Mouse (Mus musculus): ENCODE measurements around the gene Gm17783. TPM values are rescaled to one million over a fixed set of nuclear protein-coding genes. Genes with fewer than 3 reads are reported as not detected.
"Not testable (repeated sequence)": the region's sequence is repeated elsewhere in the genome, so short reads cannot be mapped to it uniquely, and the experiment has no call there.

Gene Gm17783
- polyA plus RNA-seq, 1 experiment: not detected

GRCm38 (mm10) chr16:45544341-45544740, 12.5 kb upstream of the Gm17783 start:
- H3K9me3 ChIP-seq (replicated peaks; ENCODE audit: control insufficient read depth, insufficient read depth, low read length, poor library complexity, severe bottlenecking): no peaks in the 10 kb centered on the region
- no peaks in the 10 kb centered on the region for H3K4me1 ChIP-seq (ENCODE audit: control insufficient read depth, insufficient read depth, low read length)
- H3K27ac ChIP-seq (ENCODE audit: insufficient read depth, low read length): no peak overlapping the region
- TF ChIP-seq CTCF (IDR thresholded peaks at IDR 0.05; ENCODE audit: low read depth, low read length): no peak
- no peak for TF ChIP-seq POLR2A (IDR thresholded peaks at IDR 0.05; ENCODE audit: insufficient read depth, low read length)
- H3K9ac ChIP-seq (ENCODE audit: low read depth, poor library complexity, severe bottlenecking): no peak overlapping the region
- no peaks in the 10 kb centered on the region for H3K27me3 ChIP-seq (ENCODE audit: control insufficient read depth, insufficient read depth, low read length, poor library complexity, severe bottlenecking)
- no peak overlapping the region for H3K4me3 ChIP-seq (ENCODE audit: low read depth, low read length)
- no peaks in the 10 kb centered on the region for H3K36me3 ChIP-seq (ENCODE audit: control insufficient read depth, insufficient read depth, low read length, poor library complexity, severe bottlenecking)

- H3K27me3 ChIP-seq (ENCODE audit: control insufficient read depth, insufficient read depth, low read length, poor library complexity, severe bottlenecking): no peaks in the 10 kb centered on the region
- TF ChIP-seq POLR2A (IDR thresholded peaks at IDR 0.05; ENCODE audit: insufficient read depth, low read length) (no peak), EP300 (IDR thresholded peaks at IDR 0.05; ENCODE audit: insufficient read depth, low read depth, low read length) (no peak), CTCF (IDR thresholded peaks at IDR 0.05; ENCODE audit: low read depth, low read length) (no peak)
- no peaks in the 10 kb centered on the region for H3K4me1 ChIP-seq (ENCODE audit: control insufficient read depth, insufficient read depth, low read length)
- no peaks in the 10 kb centered on the region for H3K36me3 ChIP-seq (ENCODE audit: control insufficient read depth, insufficient read depth, low read length, poor library complexity, severe bottlenecking)
- no peak overlapping the region for H3K9ac ChIP-seq (ENCODE audit: low read depth, poor library complexity, severe bottlenecking)
- H3K4me3 ChIP-seq (ENCODE audit: low read depth, low read length): no peak overlapping the region
- no peak overlapping the region for H3K27ac ChIP-seq (ENCODE audit: insufficient read depth, low read length)
- no peaks in the 10 kb centered on the region for H3K9me3 ChIP-seq (replicated peaks; ENCODE audit: control insufficient read depth, insufficient read depth, low read length, poor library complexity, severe bottlenecking)
Measured at GRCm38 (mm10) chr16:45542108-45542507, 10.3 kb upstream of the Gm17783 start.

- H3K36me3 ChIP-seq (ENCODE audit: control insufficient read depth, insufficient read depth, low read length, poor library complexity, severe bottlenecking); H3K27me3 ChIP-seq (ENCODE audit: control insufficient read depth, insufficient read depth, low read length, poor library complexity, severe bottlenecking); H3K4me1 ChIP-seq (ENCODE audit: control insufficient read depth, insufficient read depth, low read length); H3K9me3 ChIP-seq (replicated peaks; ENCODE audit: control insufficient read depth, insufficient read depth, low read length, poor library complexity, severe bottlenecking); H3K9ac ChIP-seq (ENCODE audit: low read depth, poor library complexity, severe bottlenecking); H3K27ac ChIP-seq (ENCODE audit: insufficient read depth, low read length); H3K4me3 ChIP-seq (ENCODE audit: low read depth, low read length): not testable (repeated sequence)
Measured at GRCm38 (mm10) chr16:45538342-45538741, 6.5 kb upstream of the Gm17783 start.

GRCm38 (mm10) chr16:45535009-45535408, 3.2 kb upstream of the Gm17783 start, which contains the start of gene Slc9c1:
Gene Slc9c1 (plus strand): TSS chr16:45535309.
- H3K4me3 ChIP-seq (ENCODE audit: low read depth, low read length): no peak within 1 kb of the TSS
- no peak within 1 kb of the TSS for H3K9ac ChIP-seq (ENCODE audit: low read depth, poor library complexity, severe bottlenecking)
- no peak within 1 kb of the TSS for H3K27ac ChIP-seq (ENCODE audit: insufficient read depth, low read length)
- no peaks in the 10 kb centered on the region for H3K4me1 ChIP-seq (ENCODE audit: control insufficient read depth, insufficient read depth, low read length)
- no peaks in the 10 kb centered on the region for H3K27me3 ChIP-seq (ENCODE audit: control insufficient read depth, insufficient read depth, low read length, poor library complexity, severe bottlenecking)
- no peaks in the 10 kb centered on the region for H3K9me3 ChIP-seq (replicated peaks; ENCODE audit: control insufficient read depth, insufficient read depth, low read length, poor library complexity, severe bottlenecking)
- TF ChIP-seq POLR2A (IDR thresholded peaks at IDR 0.05; ENCODE audit: insufficient read depth, low read length) (no peak), CTCF (IDR thresholded peaks at IDR 0.05; ENCODE audit: low read depth, low read length) (no peak), EP300 (IDR thresholded peaks at IDR 0.05; ENCODE audit: insufficient read depth, low read depth, low read length) (no peak)
- no peaks in the 10 kb centered on the region for H3K36me3 ChIP-seq (ENCODE audit: control insufficient read depth, insufficient read depth, low read length, poor library complexity, severe bottlenecking)

GRCm38 (mm10) chr16:45525551-45525950, 6.3 kb downstream of the Gm17783 start:
- H3K27me3 ChIP-seq (ENCODE audit: control insufficient read depth, insufficient read depth, low read length, poor library complexity, severe bottlenecking): no peaks in the 10 kb centered on the region
- no peaks in the 10 kb centered on the region for H3K9me3 ChIP-seq (replicated peaks; ENCODE audit: control insufficient read depth, insufficient read depth, low read length, poor library complexity, severe bottlenecking)
- TF ChIP-seq CTCF (IDR thresholded peaks at IDR 0.05; ENCODE audit: low read depth, low read length) (no peak), EP300 (IDR thresholded peaks at IDR 0.05; ENCODE audit: insufficient read depth, low read depth, low read length) (no peak), POLR2A (IDR thresholded peaks at IDR 0.05; ENCODE audit: insufficient read depth, low read length) (no peak)

GRCm38 (mm10) chr16:45495326-45495725, 36.5 kb downstream of the Gm17783 start:
- Histone ChIP-seq H3K9ac (ENCODE audit: low read depth, poor library complexity, severe bottlenecking) (no peak overlapping the region), H3K27me3 (ENCODE audit: control insufficient read depth, insufficient read depth, low read length, poor library complexity, severe bottlenecking) (no peaks in the 10 kb centered on the region; the same call in 1 of the 2 replicates), H3K4me3 (ENCODE audit: low read depth, low read length) (no peak overlapping the region), H3K9me3 (replicated peaks; ENCODE audit: control insufficient read depth, insufficient read depth, low read length, poor library complexity, severe bottlenecking) (peaks cover 6% of the 10 kb centered on the region; the same call in 1 of the 2 replicates), H3K4me1 (ENCODE audit: control insufficient read depth, insufficient read depth, low read length) (no peaks in the 10 kb centered on the region), H3K36me3 (ENCODE audit: control insufficient read depth, insufficient read depth, low read length, poor library complexity, severe bottlenecking) (no peaks in the 10 kb centered on the region), H3K27ac (ENCODE audit: insufficient read depth, low read length) (no peak overlapping the region)
- no peak for TF ChIP-seq POLR2A (IDR thresholded peaks at IDR 0.05; ENCODE audit: insufficient read depth, low read length)

More at GRCm38 (mm10) chr16:45525551-45525950, 6.3 kb downstream of the Gm17783 start:
- H3K4me1 ChIP-seq (ENCODE audit: control insufficient read depth, insufficient read depth, low read length): no peaks in the 10 kb centered on the region
- H3K27ac ChIP-seq (ENCODE audit: insufficient read depth, low read length): no peak overlapping the region
- H3K36me3 ChIP-seq (ENCODE audit: control insufficient read depth, insufficient read depth, low read length, poor library complexity, severe bottlenecking): no peaks in the 10 kb centered on the region
- no peak overlapping the region for H3K9ac ChIP-seq (ENCODE audit: low read depth, poor library complexity, severe bottlenecking)
- no peak overlapping the region for H3K4me3 ChIP-seq (ENCODE audit: low read depth, low read length)

All from ES-Bruce4 (cell line).